Comparison of ENCODE assay signal across 19 mouse cellular contexts in genomic region chr7:142449038-142449617, GRCm38 (mm10). TPM values are rescaled to one million over a fixed set of nuclear protein-coding genes. Genes with fewer than 3 reads are reported as not detected.
DNase-seq lines count a peak whose midpoint lies in the region; ATAC-seq and TF ChIP-seq lines count a peak whose summit lies in the region.
"Had no signal": no experiment of that assay in that cellular context is flagged by ENCODE, and none has a peak within 500 bp of the region (broad histone marks: within the 10 kb centered on the region; RNA-seq: fewer than 3 reads in every experiment).

No protein-coding gene starts in this region.

- TF ChIP-seq POLR2A in heart, adult 2 months (IDR thresholded peaks at IDR 0.05; ENCODE audit: insufficient read depth, low read depth, low read length), result no peak

- H3K27me3 ChIP-seq in heart, embryonic 13.5 days (replicated peaks), result no peaks in the 10 kb centered on the region
- no peaks in the 10 kb centered on the region for H3K27me3 ChIP-seq in heart, adult 2 months (ENCODE audit: control insufficient read depth, insufficient read depth, low read length)
- no peaks in the 10 kb centered on the region for H3K27me3 ChIP-seq in lung, postnatal 0 days (replicated peaks; ENCODE audit: insufficient read depth, low read length)
- H3K27me3 ChIP-seq in stomach, embryonic 16.5 days (ENCODE audit: control insufficient read depth, insufficient read depth, low read length), result no peaks in the 10 kb centered on the region
- H3K27me3 ChIP-seq: embryonic facial prominence, embryonic 12.5 days; limb, embryonic 13.5 days; lung, embryonic 15.5 days had no signal

- H3K4me2 ChIP-seq in heart, embryonic 13.5 days, result no peak overlapping the region
- no peak overlapping the region for H3K4me2 ChIP-seq in lung, postnatal 0 days (replicated peaks; ENCODE audit: low read depth, low read length)
- no peak overlapping the region for H3K4me2 ChIP-seq in stomach, embryonic 16.5 days (ENCODE audit: low read depth, low read length)
- H3K4me2 ChIP-seq: embryonic facial prominence, embryonic 12.5 days; limb, embryonic 13.5 days; lung, embryonic 15.5 days; midbrain, embryonic 11.5 days had no signal

- no peak for TF ChIP-seq EP300 in heart, adult 2 months (IDR thresholded peaks at IDR 0.05; ENCODE audit: insufficient read depth, low read depth, low read length)
- no peak for TF ChIP-seq EP300 in lung, postnatal 0 days (IDR thresholded peaks at IDR 0.05)

- TF ChIP-seq CTCF in heart, adult 2 months (IDR thresholded peaks at IDR 0.05), result no peak
- TF ChIP-seq CTCF in lung, postnatal 0 days (IDR thresholded peaks at IDR 0.05), result no peak

- H3K4me3 ChIP-seq in heart, embryonic 13.5 days, result no peak overlapping the region
- H3K4me3 ChIP-seq in heart, adult 2 months, result no peak overlapping the region
- H3K4me3 ChIP-seq in lung, postnatal 0 days (ENCODE audit: low read depth, low read length), result no peak overlapping the region
- H3K4me3 ChIP-seq in macrophage (ENCODE audit: inconsistent target), result no peak overlapping the region
- no peak overlapping the region for H3K4me3 ChIP-seq in stomach, embryonic 16.5 days (replicated peaks; ENCODE audit: low read length)
- H3K4me3 ChIP-seq: embryonic facial prominence, embryonic 12.5 days; limb, embryonic 13.5 days; lung, embryonic 15.5 days; myocyte had no signal

- peaks cover 21% of the 10 kb centered on the region for H3K4me1 ChIP-seq in heart, embryonic 13.5 days
- H3K4me1 ChIP-seq in heart, adult 2 months (ENCODE audit: control insufficient read depth, insufficient read depth, low read length), result no peaks in the 10 kb centered on the region
- no peaks in the 10 kb centered on the region for H3K4me1 ChIP-seq in lung, postnatal 0 days (ENCODE audit: insufficient read depth, low read depth, low read length)
- H3K4me1 ChIP-seq in stomach, embryonic 16.5 days (ENCODE audit: control insufficient read depth, insufficient read depth, low read length), result peaks cover 4% of the 10 kb centered on the region; the same call in 1 of the 2 replicates

- no peak for ATAC-seq in heart, embryonic 13.5 days (ENCODE audit: extremely low read depth, insufficient number of reproducible peaks, low FRiP score, low TSS enrichment)
- no peak for ATAC-seq in lung, postnatal 0 days
- ATAC-seq in stomach, embryonic 16.5 days (ENCODE audit: insufficient read depth, low FRiP score), result no peak
- ATAC-seq: CD4-positive, CD25-positive, alpha-beta regulatory T cell, adult 4 months; hindbrain, postnatal 0 days had no signal

- intact Hi-C loops in heart, adult 2 months (cut with DNase I), result no loop called here

- H3K27ac ChIP-seq in heart, embryonic 13.5 days (replicated peaks), result peak overlapping the region; percentile 13; the same call in 1 of the 2 replicates
- no peak overlapping the region for H3K27ac ChIP-seq in heart, adult 2 months
- no peak overlapping the region for H3K27ac ChIP-seq in lung, postnatal 0 days (ENCODE audit: low read length)
- peak overlapping the region; percentile 0; the same call in 1 of the 2 replicates for H3K27ac ChIP-seq in macrophage
- peak overlapping the region; percentile 3; the same call in 1 of the 2 replicates for H3K27ac ChIP-seq in stomach, embryonic 16.5 days (ENCODE audit: low read length)
- H3K27ac ChIP-seq: embryonic facial prominence, embryonic 12.5 days; hindbrain, postnatal 0 days; limb, embryonic 13.5 days; lung, embryonic 15.5 days had no signal

- DNase-seq in heart, adult 2 months, result no peak
- peak; percentile 49 for DNase-seq in lung, postnatal 0 days (ENCODE audit: low spot score)
- no peak for DNase-seq in lung, postnatal 4 days
- DNase-seq in layer of hippocampus, postnatal 36 days, result no peak
- DNase-seq: adrenal gland, postnatal 10 days; gastrocnemius, postnatal 14 days; heart, postnatal 4 days had no signal

- H3K79me2 ChIP-seq in heart, adult 2 months (replicated peaks; ENCODE audit: control insufficient read depth, insufficient read depth, low read length), result no peaks in the 10 kb centered on the region
- no peaks in the 10 kb centered on the region for H3K79me2 ChIP-seq in macrophage (ENCODE audit: inconsistent target)

- WGBS in heart, embryonic 13.5 days, result 67% methylated on average over 6 of the region's 6 CpGs
- 68% methylated on average over 6 of the region's 6 CpGs for WGBS in heart, adult 2 months
- WGBS in lung, postnatal 0 days, result 75% methylated on average over 6 of the region's 6 CpGs
- 47% methylated on average over 6 of the region's 6 CpGs for WGBS in macrophage (ENCODE audit: missing documents)
- WGBS in stomach, embryonic 16.5 days, result 69% methylated on average over 6 of the region's 6 CpGs

- no peak overlapping the region for H3K9ac ChIP-seq in heart, embryonic 13.5 days
- H3K9ac ChIP-seq in heart, adult 2 months (ENCODE audit: low read depth, low read length), result no peak overlapping the region
- no peak overlapping the region for H3K9ac ChIP-seq in lung, postnatal 0 days (replicated peaks; ENCODE audit: low read depth)
- H3K9ac ChIP-seq in stomach, embryonic 16.5 days (ENCODE audit: low read length), result no peak overlapping the region
- H3K9ac ChIP-seq: embryonic facial prominence, embryonic 12.5 days; limb, embryonic 13.5 days; lung, embryonic 15.5 days had no signal

- H3K36me3 ChIP-seq in heart, embryonic 13.5 days, result no peaks in the 10 kb centered on the region
- H3K36me3 ChIP-seq in heart, adult 2 months (ENCODE audit: control insufficient read depth, insufficient read depth, low read length), result no peaks in the 10 kb centered on the region
- H3K36me3 ChIP-seq in lung, postnatal 0 days (ENCODE audit: insufficient read depth, low read length), result no peaks in the 10 kb centered on the region
- H3K36me3 ChIP-seq in macrophage (ENCODE audit: inconsistent target), result no peaks in the 10 kb centered on the region
- no peaks in the 10 kb centered on the region for H3K36me3 ChIP-seq in stomach, embryonic 16.5 days (ENCODE audit: control insufficient read depth, insufficient read depth, low read length)
- H3K36me3 ChIP-seq: embryonic facial prominence, embryonic 12.5 days; limb, embryonic 13.5 days; lung, embryonic 15.5 days had no signal

- H3K9me3 ChIP-seq in heart, embryonic 13.5 days, result no peaks in the 10 kb centered on the region
- H3K9me3 ChIP-seq in lung, postnatal 0 days (ENCODE audit: low read length), result no peaks in the 10 kb centered on the region
- no peaks in the 10 kb centered on the region for H3K9me3 ChIP-seq in stomach, embryonic 16.5 days (replicated peaks; ENCODE audit: control insufficient read depth, low read length)
- H3K9me3 ChIP-seq: embryonic facial prominence, embryonic 12.5 days; limb, embryonic 13.5 days; lung, embryonic 15.5 days had no signal

RNA-seq across cellular contexts. Expression of gene Tnni2, which starts 7.5 kb away (rescaled TPM):
- polyA plus RNA-seq in heart, embryonic 13.5 days (2015; fragmentation: Nextera tagmentation; extraction: Ambion mirVana), result 34.8 and 41.9 TPM in 2 replicates
- total RNA-seq in heart, adult 2 months (2021), result 1 to 10 TPM; 2.7 to 3.0 TPM
- 5.9 and 7.5 TPM in 2 replicates for polyA plus RNA-seq in heart, adult 2 months (2012; rRNA removed)
- polyA plus RNA-seq in lung, postnatal 0 days (2015; fragmentation: Nextera tagmentation; extraction: Ambion mirVana), result 1.9 and 2.1 TPM in 2 replicates
- total RNA-seq in macrophage (2018; cell fraction: chromatin; rRNA removed), result 10 to 100 TPM in 24 of 26 experiments, 1 to 10 TPM in 2; 3.2 to 37.4 (median 23.0) TPM
- total RNA-seq in macrophage (2018; cell fraction: cytosol; rRNA removed), result 10 to 100 TPM in 15 of 26 experiments, 1 to 10 TPM in 11; 6.3 to 23.8 (median 11.0) TPM
- total RNA-seq in macrophage (2018; cell fraction: nucleus; rRNA removed), result 10 to 100 TPM in 19 of 26 experiments, 1 to 10 TPM in 7; 5.5 to 26.3 (median 13.7) TPM
- 13.4 to 20.6 TPM (median 18.0 TPM) in 3 replicates for polyA plus RNA-seq in macrophage (2018)
- polyA plus RNA-seq in stomach, embryonic 16.5 days (2015; fragmentation: Nextera tagmentation; extraction: Ambion mirVana), result 20.2 and 217 TPM in 2 replicates
- not detected for total RNA-seq in layer of hippocampus, postnatal 36 days (2021)
- polyA plus RNA-seq: CD4-positive, CD25-positive, alpha-beta regulatory T cell, adult 4 months had no signal

RNA-seq across cellular contexts. Expression of gene Lsp1, which starts 11.5 kb away (rescaled TPM):
- polyA plus RNA-seq in heart, embryonic 13.5 days (2015; fragmentation: Nextera tagmentation; extraction: Ambion mirVana), result 51.0 and 54.6 TPM in 2 replicates
- 10 to 100 TPM; 28.4 to 35.0 TPM for total RNA-seq in heart, adult 2 months (2021)
- polyA plus RNA-seq in heart, adult 2 months (2012; rRNA removed), result 96.6 and 107 TPM in 2 replicates
- 90.8 and 92.3 TPM in 2 replicates for polyA plus RNA-seq in lung, postnatal 0 days (2015; fragmentation: Nextera tagmentation; extraction: Ambion mirVana)
- total RNA-seq in macrophage (2018; cell fraction: chromatin; rRNA removed), result 10 to 100 TPM in 24 of 26 experiments, 1 to 10 TPM in 2; 7.9 to 51.4 (median 34.9) TPM
- 100 to 1,000 TPM in 12 of 26 experiments, 10 to 100 TPM in 14; 29.4 to 203 (median 91.2) TPM for total RNA-seq in macrophage (2018; cell fraction: cytosol; rRNA removed)
- total RNA-seq in macrophage (2018; cell fraction: nucleus; rRNA removed), result 100 to 1,000 TPM in 2 of 26 experiments, 10 to 100 TPM in 24; 17.9 to 115 (median 43.2) TPM
- 30.8 to 130 TPM (median 114 TPM) in 3 replicates for polyA plus RNA-seq in macrophage (2018)
- 216 and 235 TPM in 2 replicates for polyA plus RNA-seq in stomach, embryonic 16.5 days (2015; fragmentation: Nextera tagmentation; extraction: Ambion mirVana)
- 1 to 10 TPM; 1.2 to 3.4 TPM for total RNA-seq in layer of hippocampus, postnatal 36 days (2021)

RNA-seq across cellular contexts. Expression of gene Syt8, which starts 14.5 kb away (rescaled TPM):
- polyA plus RNA-seq in heart, embryonic 13.5 days (2015; fragmentation: Nextera tagmentation; extraction: Ambion mirVana), result 0.19 and 0.41 TPM in 2 replicates
- total RNA-seq in heart, adult 2 months (2021), result not detected
- polyA plus RNA-seq in heart, adult 2 months (2012; rRNA removed), result not detected in 2 replicates
- 0.47 and 1.1 TPM in 2 replicates for polyA plus RNA-seq in lung, postnatal 0 days (2015; fragmentation: Nextera tagmentation; extraction: Ambion mirVana)
- 100 to 1,000 TPM in 25 of 26 experiments, 10 to 100 TPM in 1; 60.8 to 211 (median 144) TPM for total RNA-seq in macrophage (2018; cell fraction: chromatin; rRNA removed)
- 1 to 10 TPM in 19 of 26 experiments, under 1 TPM in 7; 0.41 to 8.6 (median 1.5) TPM for total RNA-seq in macrophage (2018; cell fraction: cytosol; rRNA removed)
- 100 to 1,000 TPM in 6 of 26 experiments, 10 to 100 TPM in 20; 48.3 to 120 (median 78.4) TPM for total RNA-seq in macrophage (2018; cell fraction: nucleus; rRNA removed)
- polyA plus RNA-seq in macrophage (2018), result 3.2 to 10.3 TPM (median 4.8 TPM) in 3 replicates
- 31.1 and 50.1 TPM in 2 replicates for polyA plus RNA-seq in stomach, embryonic 16.5 days (2015; fragmentation: Nextera tagmentation; extraction: Ambion mirVana)
- total RNA-seq in layer of hippocampus, postnatal 36 days (2021), result not detected
- total RNA-seq: adrenal gland, postnatal 10 days; gastrocnemius, postnatal 14 days; heart, postnatal 4 days; hindbrain, postnatal 0 days; layer of hippocampus, adult 18-20 months had no signal
- polyA plus RNA-seq: CD4-positive, CD25-positive, alpha-beta regulatory T cell, adult 4 months; hindbrain, postnatal 0 days; kidney, embryonic 14.5 days; midbrain, embryonic 11.5 days had no signal

RNA-seq across cellular contexts. Expression of gene Tnnt3, which starts 49.5 kb away (rescaled TPM):
- polyA plus RNA-seq in heart, embryonic 13.5 days (2015; fragmentation: Nextera tagmentation; extraction: Ambion mirVana), result 4.0 and 5.4 TPM in 2 replicates
- total RNA-seq in heart, adult 2 months (2021), result 1 to 10 TPM; 1.1 to 1.3 TPM
- 1.8 TPM in 1 of 2 replicates, not detected in the other for polyA plus RNA-seq in heart, adult 2 months (2012; rRNA removed)
- 1.5 and 2.2 TPM in 2 replicates for polyA plus RNA-seq in lung, postnatal 0 days (2015; fragmentation: Nextera tagmentation; extraction: Ambion mirVana)
- total RNA-seq in macrophage (2018; cell fraction: chromatin; rRNA removed), result 10 to 100 TPM in 4 of 26 experiments, 1 to 10 TPM in 20, under 1 TPM in 1, not detected in 1; 0.88 to 12.2 (median 3.9) TPM
- under 1 TPM in 12 of 26 experiments, not detected in 14; 0.15 to 0.80 (median 0.35) TPM for total RNA-seq in macrophage (2018; cell fraction: cytosol; rRNA removed)
- total RNA-seq in macrophage (2018; cell fraction: nucleus; rRNA removed), result 1 to 10 TPM in 21 of 26 experiments, not detected in 5; 1.1 to 9.3 (median 2.8) TPM
- 0.75 TPM in 1 of 3 replicates, not detected in the others for polyA plus RNA-seq in macrophage (2018)
- 12.0 and 208 TPM in 2 replicates for polyA plus RNA-seq in stomach, embryonic 16.5 days (2015; fragmentation: Nextera tagmentation; extraction: Ambion mirVana)
- total RNA-seq in layer of hippocampus, postnatal 36 days (2021), result not detected
- total RNA-seq: layer of hippocampus, adult 18-20 months had no signal

Comparison
In these comparisons a context has a peak if more than half of its experiments do, and no peak if none do; other contexts are left out.
1. H3K27ac ChIP-seq: peak in heart, embryonic 13.5 days (single experiment), macrophage (single experiment) and stomach, embryonic 16.5 days (single experiment); none in heart, adult 2 months (single experiment) and lung, postnatal 0 days (single experiment).